Mouse (Mus musculus) heart, embryonic 14.5 days (tissue): Measurements from ENCODE around the gene Bcl2l12. TPM values are rescaled to one million over a fixed set of nuclear protein-coding genes. Genes with fewer than 3 reads are reported as not detected.
A peak's percentile ranks its signal among the peaks of the same experiment; 100 is the strongest.

Experiments used
- ATAC-seq: fragments of 200-750 bp; cut with Nextera tagmentation; 2 replicates; pipeline ENCODE4 v1.8.0; 2017; ENCODE audit warnings: low read depth, moderate TSS enrichment; ENCODE audit not compliant: insufficient number of reproducible peaks, insufficient read depth, low FRiP score
- H3K27ac ChIP-seq, 2 experiments: fragments of 200-500 bp in 1 of 2; fragments of 300-500 bp in 1 of 2; sonication (generic) in 1 of 2; replicated peaks in 1 of 2; 2 replicates each; pipeline ENCODE4 v1.5.1; 2012 to 2014; ENCODE audit warnings: low read depth in 2 of 2, low read length in 2 of 2, control low read depth in 1 of 2, mild to moderate bottlenecking in 1 of 2, mixed read lengths in 1 of 2; ENCODE audit not compliant: control insufficient read depth in 1 of 2, insufficient read depth in 1 of 2
- H3K27me3 ChIP-seq: fragments of 300-500 bp; sonication (generic); 2 replicates; pipeline ENCODE4 v1.6.1; 2014; ENCODE audit warnings: mild to moderate bottlenecking, low read length, control low read depth; ENCODE audit not compliant: control insufficient read depth, insufficient read depth
- H3K36me3 ChIP-seq: fragments of 300-500 bp; sonication (generic); 2 replicates; pipeline ENCODE4 v1.6.1; 2014; ENCODE audit warnings: mild to moderate bottlenecking, control low read depth, low read length, mixed read lengths; ENCODE audit not compliant: control insufficient read depth, insufficient read depth
- H3K4me1 ChIP-seq, 2 experiments: fragments of 200-500 bp in 1 of 2; fragments of 300-500 bp in 1 of 2; sonication (generic) in 1 of 2; 2 replicates each; pipeline ENCODE4 v1.6.1; 2012 to 2014; ENCODE audit warnings: low read length in 2 of 2, control low read depth in 1 of 2, mixed read lengths in 1 of 2; ENCODE audit not compliant: control insufficient read depth in 2 of 2, insufficient read depth in 2 of 2
- H3K4me2 ChIP-seq: fragments of 300-500 bp; sonication (generic); 2 replicates; pipeline ENCODE4 v1.6.1; 2014; ENCODE audit warnings: mild to moderate bottlenecking, low read length
- H3K4me3 ChIP-seq, 2 experiments: fragments of 200-500 bp in 1 of 2; fragments of 300-500 bp in 1 of 2; sonication (generic) in 1 of 2; 2 replicates each; pipeline ENCODE4 v1.5.1; 2012 to 2014; ENCODE audit warnings: low read length in 2 of 2, mild to moderate bottlenecking in 2 of 2, control low read depth in 1 of 2, low read depth in 1 of 2, moderate library complexity in 1 of 2; ENCODE audit not compliant: control insufficient read depth in 1 of 2, insufficient read depth in 1 of 2
- H3K9ac ChIP-seq: fragments of 300-500 bp; sonication (generic); 2 replicates; pipeline ENCODE4 v1.6.1; 2014; ENCODE audit warnings: mild to moderate bottlenecking, low read length
- H3K9me3 ChIP-seq: fragments of 300-500 bp; sonication (generic); 2 replicates; pipeline ENCODE4 v1.6.1; 2016; ENCODE audit warnings: low read length, control low read depth; ENCODE audit not compliant: control insufficient read depth
- WGBS: fragments of 180-500 bp; shearing (Covaris S2); extraction: QIAGEN DNeasy Blood & Tissue Kit; methylation state at CpG from one replicate; pipeline ENCODE4 v1.1.7; 2014; 5-methylcytosine and 5-hydroxymethylcytosine counted together
- polyA plus RNA-seq: library from polyadenylated mRNA; unstranded; fragments of >200 nt; fragmentation: Nextera tagmentation; extraction: Ambion mirVana; gene quantifications from 2 replicates; pipeline ENCODE4 v1.2.1, GENCODE M21; 2014

The Bcl2l12 gene
- polyA plus RNA-seq, 1 experiment from 2014 or later = 35.4 TPM

- Histone ChIP-seq H3K9ac (no peak overlapping the region), H3K4me2 (no peak overlapping the region), H3K27ac (no peak overlapping the region), H3K9me3 (no peaks in the 10 kb centered on the region), H3K4me1 (no peaks in the 10 kb centered on the region), H3K4me3 (no peak overlapping the region), H3K27me3 (no peaks in the 10 kb centered on the region), H3K36me3 (peaks cover 99% of the 10 kb centered on the region)
- no peak for ATAC-seq
- 93% methylated on average over 19 of the region's 19 CpGs for WGBS
Observed at GRCm38 (mm10) chr7:45008411-45008810, 9.9 kb upstream of the Bcl2l12 start.

GRCm38 (mm10) chr7:45007846-45008245 lies 9.3 kb upstream of the Bcl2l12 start:
- Histone ChIP-seq H3K9ac (no peak overlapping the region), H3K27me3 (no peaks in the 10 kb centered on the region), H3K4me2 (no peak overlapping the region), H3K36me3 (peaks cover 99% of the 10 kb centered on the region), H3K9me3 (no peaks in the 10 kb centered on the region), H3K4me3 (no peak overlapping the region), H3K4me1 (no peaks in the 10 kb centered on the region), H3K27ac (no peak overlapping the region)
- WGBS = 92% methylated on average over 30 of the region's 30 CpGs
- no peak for ATAC-seq

GRCm38 (mm10) chr7:45007141-45007540 lies 8.6 kb upstream of the Bcl2l12 start:
- Histone ChIP-seq H3K27me3 (no peaks in the 10 kb centered on the region), H3K4me1 (no peaks in the 10 kb centered on the region), H3K9me3 (no peaks in the 10 kb centered on the region), H3K27ac (no peak overlapping the region), H3K4me2 (no peak overlapping the region), H3K9ac (no peak overlapping the region), H3K4me3 (no peak overlapping the region), H3K36me3 (peaks cover 99% of the 10 kb centered on the region)
- no peak for ATAC-seq
- 94% methylated on average over 29 of the region's 29 CpGs for WGBS

- Histone ChIP-seq H3K4me2 (no peak overlapping the region), H3K9me3 (no peaks in the 10 kb centered on the region), H3K27ac (no peak overlapping the region), H3K9ac (no peak overlapping the region), H3K27me3 (no peaks in the 10 kb centered on the region), H3K36me3 (peaks cover 99% of the 10 kb centered on the region), H3K4me1 (no peaks in the 10 kb centered on the region; a peak in 1 of 4 replicates), H3K4me3 (no peak overlapping the region)
- ATAC-seq = no peak
- WGBS = 91% methylated on average over 12 of the region's 12 CpGs
Observed at GRCm38 (mm10) chr7:45006503-45006902, 8.0 kb upstream of the Bcl2l12 start.

GRCm38 (mm10) chr7:45005321-45005992 lies 6.9 kb upstream of the Bcl2l12 start:
- 86% methylated on average over 6 of the region's 6 CpGs for WGBS
- peaks cover 0 to 4% of the 10 kb centered on the region in 2 experiments; a peak in 1 of 4 replicates for H3K4me1 ChIP-seq
- ATAC-seq = no peak
- no peak overlapping the region for H3K27ac ChIP-seq
- H3K4me3 ChIP-seq = no peak overlapping the region
- H3K4me2 ChIP-seq = no peak overlapping the region
- H3K9me3 ChIP-seq = no peaks in the 10 kb centered on the region
- H3K9ac ChIP-seq = no peak overlapping the region
- H3K27me3 ChIP-seq = no peaks in the 10 kb centered on the region
- peaks cover 99% of the 10 kb centered on the region for H3K36me3 ChIP-seq

- peak overlapping the region; percentile 35 to 45; a peak in 2 of 4 replicates for H3K27ac ChIP-seq
- no peaks in the 10 kb centered on the region for H3K9me3 ChIP-seq
- H3K27me3 ChIP-seq = no peaks in the 10 kb centered on the region
- H3K4me2 ChIP-seq = no peak overlapping the region
- no peak overlapping the region for H3K4me3 ChIP-seq
- H3K9ac ChIP-seq = no peak overlapping the region
- peaks cover 99% of the 10 kb centered on the region for H3K36me3 ChIP-seq
- peaks cover 4 to 13% of the 10 kb centered on the region in 2 experiments for H3K4me1 ChIP-seq
- no peak for ATAC-seq
- 47% methylated on average over 3 of the region's 3 CpGs for WGBS
Observed at GRCm38 (mm10) chr7:45004546-45004945, 6.0 kb upstream of the Bcl2l12 start.

- Histone ChIP-seq H3K9ac (no peak overlapping the region), H3K4me1 (peaks cover 9 to 24% of the 10 kb centered on the region in 2 experiments), H3K4me2 (no peak overlapping the region), H3K36me3 (peaks cover 78% of the 10 kb centered on the region), H3K9me3 (no peaks in the 10 kb centered on the region), H3K4me3 (no peak overlapping the region), H3K27me3 (no peaks in the 10 kb centered on the region), H3K27ac (no peak overlapping the region)
- WGBS = 74% methylated on average over 7 of the region's 7 CpGs
- ATAC-seq = no peak
Observed at GRCm38 (mm10) chr7:45002440-45002839, 3.9 kb upstream of the Bcl2l12 start.
